Mouse (Mus musculus): ENCODE data around the gene Chd1l.

The Chd1l gene

DNA sequence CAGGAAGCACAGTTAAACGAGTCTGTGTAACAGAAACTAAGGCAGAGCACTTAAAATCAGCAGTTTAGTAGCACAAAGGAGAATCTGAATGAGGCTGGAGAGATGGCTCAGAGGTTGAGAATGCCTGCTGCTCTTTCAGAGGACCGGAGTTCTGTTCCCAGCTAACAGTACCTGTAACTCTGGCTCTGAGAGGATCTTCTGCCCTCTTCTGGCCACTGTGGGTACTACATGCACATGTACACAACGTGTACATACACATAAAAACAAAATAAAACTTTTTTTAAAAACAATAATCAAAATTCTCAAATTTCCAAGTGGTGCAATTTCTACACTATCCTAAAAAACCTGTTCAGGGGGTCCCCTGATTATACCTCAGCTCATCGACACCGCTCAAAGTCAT, 85.2 kb downstream of the Chd1l start:
- peak; percentile 19 for DNase-seq (ENCODE audit: low read depth, low spot score)

DNA sequence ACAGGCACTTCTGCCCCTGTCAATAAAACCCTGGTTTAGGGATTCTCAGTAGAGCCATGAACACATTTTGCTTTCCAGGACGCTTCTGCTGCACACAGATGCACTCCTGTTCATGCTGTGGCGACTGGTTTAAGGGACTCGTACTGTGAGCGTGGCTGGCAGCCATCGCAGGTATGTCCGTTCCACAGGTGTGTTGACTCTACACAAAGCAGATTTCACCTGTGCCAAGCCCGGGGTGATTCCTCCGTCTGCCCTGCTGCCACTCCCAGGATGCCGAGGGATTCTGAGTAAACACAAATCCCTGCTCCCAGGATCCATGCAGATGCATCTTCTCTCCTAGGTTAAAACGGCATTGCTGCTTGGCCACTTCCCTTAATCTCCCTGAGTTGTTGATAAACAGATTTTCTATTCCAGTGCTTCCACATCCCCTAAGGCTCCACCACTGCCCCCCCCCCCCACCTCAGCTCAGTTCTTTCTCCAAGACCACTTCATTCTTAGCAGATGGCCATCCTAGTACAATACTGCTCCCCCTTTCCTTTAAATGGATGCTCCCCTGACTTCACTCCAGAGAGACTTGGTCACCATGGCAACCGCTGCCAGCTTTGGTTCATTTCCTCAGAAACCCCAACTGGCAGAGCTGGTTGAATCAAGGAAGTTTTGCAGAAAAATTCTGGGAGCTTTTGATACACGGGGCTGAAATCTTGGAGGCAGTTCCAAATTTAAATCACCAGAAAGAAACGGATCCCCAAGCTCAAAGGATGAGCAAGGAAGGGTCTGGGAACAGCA, 87.9 kb downstream of the Chd1l start:
- no peak for DNase-seq (ENCODE audit: low read depth, low spot score)

DNA sequence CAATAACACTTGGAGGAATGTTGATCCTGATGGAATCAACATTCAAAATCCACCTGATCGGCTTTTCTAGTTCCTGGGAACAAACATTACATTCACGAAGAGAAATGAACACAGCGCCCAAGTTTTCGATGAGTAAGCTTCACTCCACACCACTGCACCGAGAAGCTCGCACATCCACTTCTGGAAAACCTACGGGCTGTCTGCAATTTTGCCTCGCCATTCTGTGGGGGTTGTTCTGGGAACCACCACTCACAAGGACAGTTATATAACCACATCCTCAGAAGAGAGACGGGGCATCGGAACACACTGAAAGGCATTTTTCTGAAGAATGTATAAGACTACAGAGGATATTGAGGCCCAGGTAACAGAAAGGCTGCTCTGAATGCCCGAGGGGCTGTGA, 90.1 kb downstream of the Chd1l start:
- DNase-seq (ENCODE audit: low read depth, low spot score), result no peak

DNA sequence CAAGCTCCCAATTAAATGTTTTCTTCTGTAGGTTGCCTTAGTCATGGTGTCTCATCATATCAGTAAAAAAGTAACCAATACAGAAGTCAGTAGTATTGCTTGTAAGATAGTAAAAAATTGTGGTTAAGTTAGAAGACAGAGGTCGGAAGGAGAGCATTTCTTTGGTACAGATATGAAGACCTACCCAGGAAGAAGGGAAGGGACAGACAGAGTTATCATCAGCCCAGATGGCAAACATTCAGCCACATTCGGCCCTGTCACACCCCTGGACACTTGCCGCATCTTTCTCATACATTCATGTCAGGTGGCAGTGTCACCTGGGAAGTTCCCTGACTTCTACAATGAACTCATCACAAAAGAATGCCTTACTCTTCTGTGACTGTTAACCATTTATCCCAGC, 97.7 kb downstream of the Chd1l start:
- no peak for DNase-seq (ENCODE audit: low read depth, low spot score)

Data from forelimb bud, embryonic 11.5 days (tissue).